Mouse (Mus musculus) layer of hippocampus, postnatal 14 days (tissue): ENCODE results near the gene Drd5. TPM values are rescaled to one million over a fixed set of nuclear protein-coding genes. Genes with fewer than 3 reads are reported as not detected.

Experiments
- DNase-seq, 2 experiments: peaks; one replicate each; pipeline ENCODE4 v3.0.0; 2021 to 2022; ENCODE audit warnings: low spot score in 2 of 2, mixed read lengths in 1 of 2
- total RNA-seq, 2 experiments: library from RNA; stranded (reverse); gene quantifications; 2 replicates each; pipeline ENCODE4 v1.2.3; 2021

Gene Drd5
- total RNA-seq, 2 experiments from 2014 or later: 6.7 to 7.9 TPM

DNA sequence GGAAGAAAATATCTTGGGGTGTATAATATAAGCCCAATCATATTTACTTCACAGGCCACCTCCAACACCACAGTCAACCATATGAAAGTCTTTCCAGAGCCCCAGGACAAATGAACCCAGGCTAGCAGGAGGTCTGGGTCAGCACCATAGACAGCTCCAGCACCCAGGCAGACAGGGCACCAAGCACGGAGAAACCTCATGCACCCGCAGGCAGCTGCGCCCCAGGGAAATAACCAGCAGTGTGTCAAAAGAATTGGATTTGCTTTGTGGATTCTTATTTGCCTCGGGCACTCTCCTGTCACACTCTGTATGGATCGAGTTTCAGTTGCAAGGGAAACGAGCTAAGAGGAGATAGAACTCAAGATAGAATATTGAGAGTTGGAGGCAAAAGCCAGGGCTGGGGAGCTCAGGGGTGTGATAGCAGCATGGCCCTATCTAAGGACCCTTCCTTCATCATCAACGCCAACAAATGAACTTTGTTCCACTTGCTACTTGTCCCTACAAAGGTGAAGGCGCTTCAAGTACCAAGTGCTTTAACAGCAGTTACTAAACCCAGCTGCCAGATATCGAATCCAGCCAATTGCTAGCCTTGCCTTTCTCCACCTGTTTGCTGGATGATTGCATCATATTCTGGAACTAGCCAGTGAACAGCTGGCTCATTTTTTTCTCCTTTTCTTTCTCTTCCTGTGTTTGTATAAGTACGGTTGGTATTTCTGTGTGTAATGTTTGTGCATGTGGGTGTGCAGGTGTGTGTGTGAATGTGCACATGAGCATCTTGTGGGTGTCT, 27.7 kb downstream of the Drd5 start:
- DNase-seq: no peak

DNA sequence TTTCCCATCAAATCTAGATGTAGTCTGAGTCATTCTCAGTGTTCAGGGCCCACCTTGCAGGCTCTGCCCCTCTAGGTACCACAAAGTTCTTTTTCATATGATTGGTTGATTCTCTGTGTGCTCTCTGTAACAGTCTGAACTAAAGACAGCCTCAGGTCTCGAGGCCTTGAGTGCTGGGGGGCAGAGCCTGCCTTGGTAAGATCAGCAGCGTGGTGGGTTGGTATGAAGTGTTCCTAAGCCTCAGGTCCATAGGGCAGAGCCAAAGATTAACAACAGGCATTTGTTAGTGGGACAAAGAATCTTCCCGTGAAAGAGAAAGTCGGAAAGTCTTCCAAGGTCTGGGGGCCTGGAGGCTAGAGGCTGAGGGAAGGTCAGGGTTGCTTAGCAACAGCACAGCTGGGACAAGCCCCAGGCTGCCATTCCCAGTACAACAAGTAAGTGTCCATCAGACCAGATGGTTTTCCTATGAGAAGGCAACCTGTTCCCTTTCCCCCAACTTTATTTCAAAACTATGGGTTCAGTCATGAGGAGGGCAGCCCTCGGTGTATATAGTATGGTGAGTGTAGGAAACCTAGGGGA, 31.3 kb downstream of the Drd5 start:
- no peak for DNase-seq

DNA sequence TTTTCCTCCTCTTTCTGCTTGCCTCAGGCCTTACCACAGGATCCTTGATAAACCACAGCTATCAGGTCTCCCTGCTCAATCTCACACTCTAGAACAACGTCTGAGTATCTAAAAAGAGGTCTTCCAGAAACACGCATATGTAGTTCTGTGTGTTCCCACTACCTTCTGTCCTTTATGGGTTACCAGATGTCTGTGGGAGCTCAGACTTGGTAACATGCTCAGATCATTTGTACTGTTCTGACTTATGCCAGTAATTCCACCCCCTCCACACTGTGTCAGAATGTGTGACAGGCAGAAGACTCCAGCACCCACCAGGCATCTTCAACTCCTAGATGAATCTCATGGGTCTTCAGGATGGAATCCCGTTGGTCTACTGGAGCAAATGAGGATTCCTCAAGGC, 37.8 kb downstream of the Drd5 start:
- peak in 1 of 2 experiments; percentile 73 for DNase-seq

DNA sequence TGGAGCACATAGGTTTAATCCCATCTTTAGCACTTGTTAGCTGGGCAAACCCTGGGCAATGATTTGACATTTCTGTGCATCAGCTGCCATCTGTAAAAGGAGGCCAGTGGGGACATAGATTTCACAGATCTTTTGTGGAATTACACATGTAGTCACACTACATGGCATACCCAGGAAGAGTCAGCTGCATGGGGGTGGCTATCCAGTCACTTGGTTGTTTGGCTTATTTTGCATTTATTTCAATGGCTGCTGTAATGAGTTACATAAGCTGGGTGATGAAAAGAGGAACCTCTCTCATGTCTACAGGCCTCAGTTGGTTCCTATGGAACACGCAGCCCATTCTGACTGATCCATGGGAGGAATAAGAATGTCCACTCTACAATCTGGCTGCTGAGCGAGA, 40.5 kb downstream of the Drd5 start:
- peak in 1 of 2 experiments; percentile 34 for DNase-seq

DNA sequence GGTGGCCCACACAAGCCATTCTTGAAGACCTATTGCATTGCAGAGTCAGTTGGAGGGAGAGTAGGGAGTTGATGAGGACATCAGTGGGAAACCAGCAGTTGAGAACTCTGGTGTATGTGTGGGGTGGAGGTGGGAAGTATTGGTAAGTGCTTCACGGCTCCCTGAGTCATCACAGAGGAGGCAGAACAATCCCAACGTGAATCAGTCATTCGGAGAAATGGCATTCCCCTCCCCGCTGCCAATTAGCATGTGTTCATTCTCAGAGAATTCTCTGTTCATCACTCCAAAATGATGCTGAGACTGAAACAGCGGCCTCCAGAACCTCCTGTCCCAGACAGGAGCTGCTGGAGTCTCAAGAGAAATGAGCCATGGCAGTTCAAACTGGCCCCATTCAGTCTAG, 45.2 kb downstream of the Drd5 start:
- DNase-seq: peak in 1 of 2 experiments; percentile 49

DNA sequence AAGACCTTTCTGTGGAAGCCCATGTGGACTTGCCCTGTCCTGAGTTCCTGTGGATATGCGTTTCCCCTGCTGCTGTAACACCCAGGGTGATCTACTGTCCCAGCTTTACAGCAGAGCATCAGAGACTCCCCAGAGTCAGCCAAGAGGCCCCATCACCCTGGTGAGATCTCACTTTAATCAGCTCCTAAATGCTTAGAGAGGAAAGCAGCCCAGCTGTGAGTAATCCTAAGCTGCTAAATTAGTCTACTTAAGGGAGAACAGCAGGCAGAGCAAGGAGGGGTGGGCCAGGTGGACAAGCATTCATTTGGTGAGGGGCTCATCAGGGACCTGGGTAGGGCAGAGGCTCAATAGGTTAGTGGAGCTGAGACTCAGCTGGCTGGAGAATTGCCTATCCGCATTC, 46.4 kb downstream of the Drd5 start:
- no peak for DNase-seq

DNA sequence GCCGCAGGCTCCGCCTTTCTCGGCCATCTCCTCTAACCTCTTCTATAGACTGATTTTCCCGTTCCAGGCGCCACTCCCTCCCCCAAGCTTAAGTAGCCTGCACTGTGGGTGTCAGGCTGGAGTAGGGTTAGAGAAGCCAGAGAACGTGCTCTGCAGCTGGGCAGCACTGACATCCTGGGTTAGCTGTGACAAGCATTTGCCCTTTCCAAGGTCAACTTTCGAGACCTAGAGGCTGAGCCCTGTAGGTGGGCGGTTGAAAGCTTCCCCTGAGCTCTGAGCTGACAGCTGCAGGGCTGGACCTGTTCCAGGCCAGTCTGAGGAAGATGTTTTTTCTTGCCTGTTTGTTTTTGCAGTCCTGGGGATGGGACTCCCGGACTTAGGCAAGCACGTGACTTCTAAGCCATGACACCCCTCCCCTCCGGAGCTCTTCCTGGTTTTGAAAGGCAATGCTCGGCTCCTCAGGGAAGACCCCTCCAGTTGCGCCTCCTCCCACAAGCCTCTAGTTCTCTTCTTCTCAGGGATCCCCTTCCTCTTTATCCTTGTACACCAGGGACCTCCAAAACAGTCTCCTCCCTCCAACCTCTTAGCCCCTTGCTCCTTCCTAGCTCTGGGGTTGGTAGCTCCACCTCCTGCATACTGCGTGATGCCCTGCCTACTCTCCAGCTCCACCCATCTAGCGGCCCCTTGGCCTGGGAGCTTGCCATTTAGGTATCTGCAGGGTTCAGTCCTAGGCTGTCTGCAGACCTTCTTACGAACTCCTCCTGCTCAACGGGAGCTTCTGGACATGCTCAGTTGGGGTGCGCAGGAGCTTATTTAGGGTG, 47.7 kb downstream of the Drd5 start:
- no peak for DNase-seq

DNA sequence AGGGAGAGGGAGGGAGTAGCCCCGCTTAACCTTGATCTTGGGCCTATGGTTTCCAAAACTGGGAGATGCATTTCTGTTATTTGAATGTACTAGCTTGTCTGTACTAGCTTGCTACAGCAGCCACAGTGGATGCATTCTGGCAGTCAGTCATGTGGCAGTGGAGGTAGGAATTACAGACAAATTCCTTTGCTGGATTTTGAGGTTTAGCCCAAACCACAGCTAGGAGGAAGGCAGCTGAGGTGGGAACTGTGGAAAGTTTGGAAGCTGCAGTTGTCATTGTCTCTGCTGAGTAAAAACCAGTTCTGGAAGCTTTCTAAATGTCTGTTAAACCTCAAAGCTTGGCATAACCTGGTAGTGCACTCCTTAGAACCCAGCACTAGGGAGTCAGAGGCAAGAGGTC, 52.1 kb downstream of the Drd5 start:
- DNase-seq: no peak

Other genes starting within 250 kb of the Drd5 start
- gene Nsg1, start 159.5 kb upstream of the Drd5 start, total RNA-seq: 100 to 1,000 TPM; 561 to 567 TPM
- gene Zbtb49, start 98.9 kb upstream of the Drd5 start, total RNA-seq: 10 to 100 TPM; 17.5 to 19.6 TPM
- gene Lyar, start 98.9 kb upstream of the Drd5 start, total RNA-seq: 10 to 100 TPM; 11.4 to 12.9 TPM
- gene Tmem128, start 59.2 kb upstream of the Drd5 start, total RNA-seq: 10 to 100 TPM; 40.0 to 40.5 TPM
- gene Otop1, start 43.4 kb upstream of the Drd5 start, total RNA-seq: under 1 TPM in 1 of 2 experiments, not detected in 1; 0.17 TPM
- 1 to 10 TPM; 2.8 to 2.9 TPM for gene Slc2a9, start 183.8 kb downstream of the Drd5 start, total RNA-seq
- 100 to 1,000 TPM; 242 to 257 TPM for gene Wdr1, start 243.9 kb downstream of the Drd5 start, total RNA-seq